Mouse (Mus musculus): Measurements from ENCODE around the gene F2rl1.

- TF ChIP-seq CTCF (IDR thresholded peaks at IDR 0.05; ENCODE audit: control insufficient read depth, insufficient read depth, insufficient read length) (no peak), CEBPB (IDR thresholded peaks at IDR 0.05; ENCODE audit: low read depth) (no peak), USF1 (IDR thresholded peaks at IDR 0.05; ENCODE audit: low read depth) (no peak), FOSL1 (IDR thresholded peaks at IDR 0.05; ENCODE audit: insufficient read depth, low read length, poor library complexity, severe bottlenecking) (no peak), MAX (IDR thresholded peaks at IDR 0.05) (no peak), MYOG (IDR thresholded peaks at IDR 0.05; ENCODE audit: control insufficient read depth, extremely low read depth, insufficient read length) (no peak)
These were observed 40.4 kb downstream of the F2rl1 start for GRCm38 (mm10) chr13:95484664-95485063.
